Comparison of ENCODE assay signal across 9 mouse cellular contexts in genomic region chr2:80969354-80969753, GRCm38 (mm10).
A peak's percentile ranks its signal among the peaks of the same experiment; 100 is the strongest.
DNase-seq lines count a peak whose midpoint lies in the region; ATAC-seq and TF ChIP-seq lines count a peak whose summit lies in the region.
"Had no signal": no experiment of that assay in that cellular context is flagged by ENCODE, and none has a peak within 500 bp of the region (broad histone marks: within the 10 kb centered on the region; RNA-seq: fewer than 3 reads in every experiment).

No protein-coding gene starts in this region.

- ATAC-seq in lung, embryonic 16.5 days (ENCODE audit: low read depth), result peak; percentile 93
- peak; percentile 53 for ATAC-seq in intestine, embryonic 15.5 days

- no peak overlapping the region for H3K4me2 ChIP-seq in lung, embryonic 16.5 days (ENCODE audit: low read depth, low read length)
- no peak overlapping the region for H3K4me2 ChIP-seq in intestine, embryonic 15.5 days (replicated peaks)
- H3K4me2 ChIP-seq: liver, embryonic 13.5 days had no signal

- H3K9me3 ChIP-seq in lung, embryonic 16.5 days (ENCODE audit: control insufficient read depth, low read length), result no peaks in the 10 kb centered on the region
- H3K9me3 ChIP-seq in intestine, embryonic 15.5 days, result no peaks in the 10 kb centered on the region
- H3K9me3 ChIP-seq: liver, embryonic 13.5 days had no signal

- no peaks in the 10 kb centered on the region; the same call in 1 of the 2 replicates for H3K4me1 ChIP-seq in cerebellum, adult 2 months (ENCODE audit: control insufficient read depth, insufficient read depth, low read length)
- no peaks in the 10 kb centered on the region; the same call in 1 of the 2 replicates for H3K4me1 ChIP-seq in lung, embryonic 16.5 days (replicated peaks; ENCODE audit: control insufficient read depth, insufficient read depth, low read length)
- no peaks in the 10 kb centered on the region for H3K4me1 ChIP-seq in intestine, embryonic 15.5 days (replicated peaks)
- H3K4me1 ChIP-seq: liver, embryonic 13.5 days had no signal

- no peak overlapping the region for H3K9ac ChIP-seq in lung, embryonic 16.5 days (ENCODE audit: low read length)
- H3K9ac ChIP-seq in intestine, embryonic 15.5 days, result no peak overlapping the region
- H3K9ac ChIP-seq: liver, embryonic 13.5 days had no signal

- TF ChIP-seq CTCF in cerebellum, adult 2 months (IDR thresholded peaks at IDR 0.05; ENCODE audit: borderline replicate concordance, insufficient read depth, low read depth, low read length), result no peak

- no peak overlapping the region for H3K4me3 ChIP-seq in cerebellum, adult 2 months (replicated peaks; ENCODE audit: insufficient read depth, low read depth, low read length)
- H3K4me3 ChIP-seq in lung, embryonic 16.5 days (ENCODE audit: low read length), result no peak overlapping the region
- H3K4me3 ChIP-seq in intestine, embryonic 15.5 days (replicated peaks), result no peak overlapping the region
- H3K4me3 ChIP-seq: liver, embryonic 13.5 days had no signal

- no peaks in the 10 kb centered on the region for H3K27me3 ChIP-seq in cerebellum, adult 2 months (ENCODE audit: control insufficient read depth, insufficient read depth, low read length)
- no peaks in the 10 kb centered on the region for H3K27me3 ChIP-seq in lung, embryonic 16.5 days (ENCODE audit: control insufficient read depth, insufficient read depth, low read depth, low read length)
- no peaks in the 10 kb centered on the region for H3K27me3 ChIP-seq in intestine, embryonic 15.5 days (replicated peaks)
- H3K27me3 ChIP-seq: liver, embryonic 13.5 days had no signal

- no peak for TF ChIP-seq POLR2A in cerebellum, adult 2 months (IDR thresholded peaks at IDR 0.05; ENCODE audit: borderline replicate concordance, insufficient read depth, low read length)

- no peaks in the 10 kb centered on the region for H3K36me3 ChIP-seq in lung, embryonic 16.5 days (ENCODE audit: control insufficient read depth, insufficient read depth, low read length)
- H3K36me3 ChIP-seq in intestine, embryonic 15.5 days, result no peaks in the 10 kb centered on the region
- H3K36me3 ChIP-seq: liver, embryonic 13.5 days had no signal

- peak; percentile 4 to 5 for DNase-seq in cerebellum, adult 2 months
- DNase-seq in cerebellum, adult 11 months, result no peak
- no peak for DNase-seq in lung, adult 18-20 months
- DNase-seq in lung, postnatal 4 days, result peak; percentile 4 to 45
- no peak for DNase-seq in spleen, postnatal 36 days (ENCODE audit: low spot score in 2 of 2)
- DNase-seq in embryo, embryonic 10.5 days (ENCODE audit: low spot score), result no peak
- DNase-seq: liver, embryonic 13.5 days had no signal

- no peak overlapping the region for H3K27ac ChIP-seq in cerebellum, adult 2 months (ENCODE audit: insufficient read depth, low read length)
- H3K27ac ChIP-seq in lung, embryonic 16.5 days (ENCODE audit: low read length), result no peak overlapping the region
- H3K27ac ChIP-seq in intestine, embryonic 15.5 days, result no peak overlapping the region
- H3K27ac ChIP-seq: liver, embryonic 13.5 days had no signal

- 20% methylated on average over 5 of the region's 5 CpGs for WGBS in cerebellum, adult 2 months
- 30% methylated on average over 5 of the region's 5 CpGs for WGBS in lung, embryonic 16.5 days
- WGBS in intestine, embryonic 15.5 days, result 37% methylated on average over 5 of the region's 5 CpGs

Comparison
In these comparisons a context has a peak if more than half of its experiments do, and no peak if none do; other contexts are left out.
1. DNase-seq: peak in cerebellum, adult 2 months (2 of 2) and lung, postnatal 4 days (2 of 2); none in cerebellum, adult 11 months (single experiment), lung, adult 18-20 months (0 of 2), spleen, postnatal 36 days (0 of 2) and embryo, embryonic 10.5 days (single experiment).